Mouse (Mus musculus) kidney, embryonic 16.5 days (tissue): ENCODE data around the gene Gm3625. TPM values are rescaled to one million over a fixed set of nuclear protein-coding genes. Genes with fewer than 3 reads are reported as not detected.

ENCODE experiments used
- ATAC-seq: fragments of 200-750 bp; cut with Nextera tagmentation; 2 replicates; pipeline ENCODE4 v1.8.0; 2017; ENCODE audit warnings: moderate TSS enrichment; ENCODE audit not compliant: low FRiP score, low TSS enrichment
- H3K27ac ChIP-seq: fragments of 300-500 bp; sonication (generic); 2 replicates; pipeline ENCODE4 v1.5.1; 2014; ENCODE audit warnings: low read length
- H3K27me3 ChIP-seq: fragments of 300-500 bp; sonication (generic); 2 replicates; pipeline ENCODE4 v1.6.1; 2014; ENCODE audit warnings: low read length, control low read depth, mixed read lengths; ENCODE audit not compliant: insufficient read depth
- H3K36me3 ChIP-seq: fragments of 300-500 bp; sonication (generic); 2 replicates; pipeline ENCODE4 v1.6.1; 2014; ENCODE audit warnings: low read length, control low read depth, mixed read lengths; ENCODE audit not compliant: insufficient read depth
- H3K4me1 ChIP-seq: fragments of 300-500 bp; sonication (generic); 2 replicates; pipeline ENCODE4 v1.6.1; 2014; ENCODE audit warnings: low read length, control low read depth, mixed read lengths; ENCODE audit not compliant: insufficient read depth
- H3K4me2 ChIP-seq: fragments of 300-500 bp; sonication (generic); replicated peaks from 2 replicates; pipeline ENCODE4 v1.6.1; 2014; ENCODE audit warnings: low read depth, low read length
- H3K4me3 ChIP-seq: fragments of 300-500 bp; sonication (generic); 2 replicates; pipeline ENCODE4 v1.5.1; 2014; ENCODE audit warnings: mild to moderate bottlenecking, low read length
- H3K9ac ChIP-seq: fragments of 300-500 bp; sonication (generic); replicated peaks from 2 replicates; pipeline ENCODE4 v1.6.1; 2014; ENCODE audit warnings: low read length
- H3K9me3 ChIP-seq: fragments of 300-500 bp; sonication (generic); 2 replicates; pipeline ENCODE4 v1.6.1; 2016; ENCODE audit warnings: low read length, control low read depth
- WGBS: fragments of 180-500 bp; shearing (Covaris S2); extraction: QIAGEN DNeasy Blood & Tissue Kit; methylation state at CpG from one replicate; pipeline ENCODE4 v1.1.7; 2014; 5-methylcytosine and 5-hydroxymethylcytosine counted together
- polyA plus RNA-seq: library from polyadenylated mRNA; unstranded; fragments of >200 nt; fragmentation: Nextera tagmentation; extraction: Ambion mirVana; gene quantifications from 2 replicates; pipeline ENCODE4 v1.2.1, GENCODE M21; 2015

Gm3625 gene
- polyA plus RNA-seq, 1 experiment from 2014 or later: not detected

GRCm38 (mm10) chr12:4593930-4594391 lies 1.2 kb upstream of the Gm3625 start:
- peaks cover 17% of the 10 kb centered on the region for H3K4me1 ChIP-seq

DNA sequence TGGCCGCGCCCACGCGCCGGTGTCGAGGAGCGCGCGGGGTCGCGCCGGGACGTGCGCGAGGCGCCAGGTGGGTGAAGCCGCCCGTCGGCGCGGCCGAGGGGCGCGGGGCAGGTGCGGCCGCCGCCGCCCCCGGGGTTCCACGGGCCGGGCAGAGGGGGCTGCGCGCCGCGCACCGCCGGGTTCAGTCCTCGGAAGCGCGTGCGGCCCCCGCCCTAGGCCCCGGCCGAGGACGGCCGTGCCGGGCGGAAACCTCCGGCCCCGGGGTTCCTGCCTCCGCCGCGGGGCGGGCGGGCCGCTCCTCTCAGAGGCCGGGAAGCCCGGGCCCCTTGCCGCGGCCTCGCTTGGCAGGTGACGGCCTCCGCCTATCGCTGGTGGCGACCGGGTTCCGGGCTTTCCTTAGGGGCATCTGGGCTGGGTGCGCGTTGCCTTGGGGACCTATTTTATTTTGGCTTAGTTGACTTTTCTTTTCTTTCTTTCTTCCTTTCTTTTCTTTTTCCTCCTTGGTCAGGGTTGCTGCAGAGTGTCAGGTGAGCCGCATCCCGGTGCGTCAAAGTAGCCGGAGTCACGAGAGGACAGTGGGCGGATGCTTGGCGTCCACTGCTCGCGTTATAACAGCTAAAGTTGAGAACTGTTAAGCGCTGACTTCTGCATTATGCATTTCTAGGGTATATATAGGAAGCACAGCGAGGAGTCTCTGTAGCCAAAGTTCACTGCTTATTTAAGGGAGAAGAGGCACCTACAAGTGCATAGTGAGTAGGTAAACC lies 621 bp upstream of the Gm3625 start:
- Histone ChIP-seq H3K9ac (peak overlapping the region; percentile 94), H3K4me3 (peak overlapping the region; percentile 87), H3K27ac (peak overlapping the region; percentile 79), H3K4me1 (peaks cover 13% of the 10 kb centered on the region), H3K9me3 (no peaks in the 10 kb centered on the region), H3K36me3 (no peaks in the 10 kb centered on the region), H3K27me3 (no peaks in the 10 kb centered on the region), H3K4me2 (peak overlapping the region; percentile 82)
- WGBS: under 1% methylated on average over 30 of the region's 80 CpGs
- peak; percentile 85 for ATAC-seq

More at GRCm38 (mm10) chr12:4593930-4594391, 1.2 kb upstream of the Gm3625 start:
- ATAC-seq: no peak
- 55% methylated on average over 9 of the region's 9 CpGs for WGBS
- H3K9ac ChIP-seq: peak overlapping the region; percentile 94
- peak overlapping the region; percentile 87 for H3K4me3 ChIP-seq
- no peaks in the 10 kb centered on the region for H3K36me3 ChIP-seq
- peak overlapping the region; percentile 82 for H3K4me2 ChIP-seq
- H3K27me3 ChIP-seq: no peaks in the 10 kb centered on the region
- no peaks in the 10 kb centered on the region for H3K9me3 ChIP-seq
- no peak overlapping the region for H3K27ac ChIP-seq

DNA sequence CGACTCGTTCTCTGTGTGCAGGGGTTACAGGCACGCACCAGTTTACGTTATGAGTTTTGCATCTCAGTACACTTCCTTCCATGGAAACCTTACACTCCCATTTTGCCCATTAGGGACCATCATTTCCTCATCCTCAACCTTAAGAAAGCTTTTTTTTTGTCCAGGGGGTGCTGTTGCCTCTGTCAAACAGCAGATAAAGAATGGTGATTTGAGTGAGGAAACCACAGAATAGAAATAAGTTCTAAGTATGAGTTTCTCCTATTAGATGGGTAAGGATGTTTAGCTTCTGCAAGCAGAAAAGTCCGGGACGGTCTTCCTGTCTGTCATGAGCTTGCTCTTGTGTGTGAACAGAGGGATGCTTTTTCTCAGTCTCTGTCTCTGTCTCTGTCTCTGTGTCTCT lies 702 bp downstream of the Gm3625 start:
- ATAC-seq: no peak
- no peak overlapping the region for H3K27ac ChIP-seq
- peak overlapping the region; percentile 87 for H3K4me3 ChIP-seq
- H3K9ac ChIP-seq: no peak overlapping the region
- no peaks in the 10 kb centered on the region for H3K36me3 ChIP-seq
- peaks cover 13% of the 10 kb centered on the region for H3K4me1 ChIP-seq
- H3K4me2 ChIP-seq: peak overlapping the region; percentile 82
- no peaks in the 10 kb centered on the region for H3K9me3 ChIP-seq
- no peaks in the 10 kb centered on the region for H3K27me3 ChIP-seq
- WGBS: 68% methylated on average over 6 of the region's 6 CpGs

GRCm38 (mm10) chr12:4588603-4589002 lies 4.1 kb downstream of the Gm3625 start:
- no peaks in the 10 kb centered on the region for H3K27me3 ChIP-seq
- no peak overlapping the region for H3K9ac ChIP-seq
- ATAC-seq: peak; percentile 57; the same call in 1 of the 2 replicates
- no peak overlapping the region for H3K27ac ChIP-seq
- H3K4me3 ChIP-seq: no peak overlapping the region
- no peaks in the 10 kb centered on the region for H3K9me3 ChIP-seq
- H3K4me1 ChIP-seq: peaks cover under 1% of the 10 kb centered on the region; the same call in 1 of the 2 replicates
- WGBS: 59% methylated on average over 3 of the region's 3 CpGs
- H3K4me2 ChIP-seq: no peak overlapping the region
- H3K36me3 ChIP-seq: no peaks in the 10 kb centered on the region

DNA sequence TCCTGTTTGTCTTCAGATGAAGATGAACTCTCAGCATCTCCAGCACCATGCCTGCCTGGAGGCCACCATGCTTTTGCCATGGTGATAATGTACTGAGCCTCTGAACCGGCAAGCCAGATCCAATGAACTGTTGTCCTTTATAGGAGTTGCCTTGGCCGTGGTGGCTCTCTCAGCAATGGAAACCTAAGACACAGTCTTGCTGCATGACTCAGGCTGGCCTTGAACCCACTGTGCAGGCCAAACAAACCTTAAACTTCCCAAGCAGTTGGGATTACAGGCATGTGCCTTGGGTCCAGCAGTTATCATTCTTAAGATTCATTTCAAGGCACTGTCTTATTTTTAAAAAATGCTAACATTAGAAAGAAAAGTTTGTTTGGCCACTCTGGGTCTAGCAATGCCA lies 4.9 kb downstream of the Gm3625 start:
- Histone ChIP-seq H3K4me3 (no peak overlapping the region), H3K9me3 (no peaks in the 10 kb centered on the region), H3K4me2 (no peak overlapping the region), H3K27ac (no peak overlapping the region), H3K4me1 (no peaks in the 10 kb centered on the region), H3K27me3 (no peaks in the 10 kb centered on the region), H3K36me3 (no peaks in the 10 kb centered on the region), H3K9ac (no peak overlapping the region)
- WGBS: 82% methylated on average over 2 of the region's 2 CpGs
- no peak for ATAC-seq

DNA sequence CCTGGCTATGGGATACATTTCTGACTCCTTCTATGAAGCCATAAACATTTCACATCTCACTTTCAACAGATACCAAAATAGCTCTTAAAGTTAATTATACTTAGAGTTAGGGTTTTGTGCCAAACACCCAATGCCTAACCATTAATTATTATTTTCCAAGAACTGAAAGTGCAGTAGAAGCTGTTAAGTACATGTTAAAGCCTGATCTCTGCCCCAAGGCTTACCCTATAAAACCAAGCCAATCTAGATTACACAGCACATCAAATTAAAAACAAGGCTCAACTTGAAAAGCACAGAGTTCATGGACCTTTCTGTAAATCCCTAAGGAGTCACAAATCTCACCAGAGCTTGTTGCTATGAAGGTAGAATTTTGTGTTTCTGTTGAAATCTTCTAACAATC lies 10.4 kb downstream of the Gm3625 start:
- Histone ChIP-seq H3K4me3 (no peak overlapping the region), H3K9ac (no peak overlapping the region), H3K27ac (no peak overlapping the region), H3K4me1 (no peaks in the 10 kb centered on the region), H3K27me3 (no peaks in the 10 kb centered on the region), H3K9me3 (no peaks in the 10 kb centered on the region), H3K36me3 (no peaks in the 10 kb centered on the region), H3K4me2 (no peak overlapping the region)
- no peak for ATAC-seq

DNA sequence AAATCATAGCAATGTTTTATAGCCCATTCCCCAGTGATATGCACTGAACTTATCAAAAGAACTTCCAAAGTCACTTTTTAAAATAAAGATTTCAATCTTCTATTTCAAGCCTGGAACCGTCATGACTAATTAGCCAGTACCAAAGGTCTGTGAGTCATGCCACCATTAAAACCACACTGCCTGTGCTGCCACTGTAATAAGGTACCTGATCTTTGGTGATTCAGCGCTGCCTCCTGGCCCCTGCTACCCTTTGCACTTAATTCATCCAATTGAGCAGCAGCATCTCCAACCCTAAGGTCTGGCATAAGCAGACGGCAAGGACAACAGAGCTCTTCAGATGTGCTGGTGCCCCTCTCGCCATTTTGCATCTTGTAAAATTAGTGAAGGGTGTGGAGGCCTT lies 18.7 kb downstream of the Gm3625 start:
- H3K9ac ChIP-seq: no peak overlapping the region
- ATAC-seq: no peak
- H3K36me3 ChIP-seq: no peaks in the 10 kb centered on the region
- no peak overlapping the region for H3K4me2 ChIP-seq
- no peaks in the 10 kb centered on the region for H3K27me3 ChIP-seq
- no peaks in the 10 kb centered on the region for H3K9me3 ChIP-seq
- H3K27ac ChIP-seq: no peak overlapping the region
- 0 out of 2 replicates have a peak, but pooled peaks cover 2% of the 10 kb centered on the region for H3K4me1 ChIP-seq
- H3K4me3 ChIP-seq: no peak overlapping the region
- WGBS: 60% methylated on average over 4 of the region's 4 CpGs

GRCm38 (mm10) chr12:4571864-4572263 lies 20.9 kb downstream of the Gm3625 start:
- 12% methylated on average over 5 of the region's 5 CpGs for WGBS
- H3K27ac ChIP-seq: no peak overlapping the region
- peak; percentile 84; the same call in 1 of the 2 replicates for ATAC-seq

GRCm38 (mm10) chr12:4558475-4559279 lies 34.0 kb downstream of the Gm3625 start:
- whole genome bisulfite sequencing: 65% methylated on average over 9 of the region's 9 CpGs
- H3K27me3 ChIP-seq: no peaks in the 10 kb centered on the region
- no peaks in the 10 kb centered on the region for H3K9me3 ChIP-seq
- peaks cover 4% of the 10 kb centered on the region; the same call in 1 of the 2 replicates for H3K4me1 ChIP-seq
- H3K36me3 ChIP-seq: no peaks in the 10 kb centered on the region
- H3K4me3 ChIP-seq: no peak overlapping the region
- peak; percentile 51; the same call in 1 of the 2 replicates for ATAC-seq
- H3K27ac ChIP-seq: peak overlapping the region; percentile 43; the same call in 1 of the 2 replicates
- no peak overlapping the region for H3K4me2 ChIP-seq
- H3K9ac ChIP-seq: no peak overlapping the region; the same call in 1 of the 2 replicates

More at GRCm38 (mm10) chr12:4571864-4572263, 20.9 kb downstream of the Gm3625 start:
- Histone ChIP-seq H3K36me3 (no peaks in the 10 kb centered on the region), H3K9me3 (no peaks in the 10 kb centered on the region), H3K4me1 (0 out of 2 replicates have a peak, but pooled peaks cover 2% of the 10 kb centered on the region), H3K4me3 (no peak overlapping the region), H3K9ac (no peak overlapping the region), H3K4me2 (no peak overlapping the region), H3K27me3 (no peaks in the 10 kb centered on the region)
